Mouse (Mus musculus) urinary bladder, postnatal 10 days (tissue): ENCODE measurements around the gene Plcd1.

ENCODE experiments used
- DNase-seq: peaks from one replicate; pipeline ENCODE4 v3.0.0; 2022; ENCODE audit warnings: low spot score

Plcd1 gene

GRCm38 (mm10) chr9:119093419-119094295 lies at the start of gene Plcd1:
Gene Plcd1, minus strand, starts transcription at chr9:119093502.
- DNase-seq = peak; percentile 53

GRCm38 (mm10) chr9:119142066-119142465 lies 48.8 kb upstream of the Plcd1 start:
- DNase-seq = no peak

- DNase-seq = no peak
Observed at GRCm38 (mm10) chr9:119138836-119139235, 45.5 kb upstream of the Plcd1 start.

GRCm38 (mm10) chr9:119130692-119131091 lies 37.4 kb upstream of the Plcd1 start:
- DNase-seq = no peak

GRCm38 (mm10) chr9:119128436-119129181 lies 35.3 kb upstream of the Plcd1 start:
- DNase-seq = no peak

- DNase-seq = no peak
Observed at GRCm38 (mm10) chr9:119122596-119123369, 29.5 kb upstream of the Plcd1 start.

GRCm38 (mm10) chr9:119120168-119120560 lies 26.9 kb upstream of the Plcd1 start:
- no peak for DNase-seq

GRCm38 (mm10) chr9:119119409-119120167 lies 26.3 kb upstream of the Plcd1 start:
- DNase-seq = no peak

- no peak for DNase-seq
Observed at GRCm38 (mm10) chr9:119114911-119115310, 21.6 kb upstream of the Plcd1 start.

- DNase-seq = no peak
Observed at GRCm38 (mm10) chr9:119110640-119111039, 17.3 kb upstream of the Plcd1 start.

- no peak for DNase-seq
Observed at GRCm38 (mm10) chr9:119109685-119110353, 16.5 kb upstream of the Plcd1 start.

- no peak for DNase-seq
Observed at GRCm38 (mm10) chr9:119107566-119107965, 14.3 kb upstream of the Plcd1 start.

GRCm38 (mm10) chr9:119102783-119103113 lies 9.4 kb upstream of the Plcd1 start:
- no peak for DNase-seq

- DNase-seq = no peak
Observed at GRCm38 (mm10) chr9:119101992-119102782, 8.9 kb upstream of the Plcd1 start, which contains the start of gene Dlec1. Gene Dlec1, plus strand, starts transcription at chr9:119102478.

- no peak for DNase-seq
Observed at GRCm38 (mm10) chr9:119100177-119100898, 7.0 kb upstream of the Plcd1 start.

GRCm38 (mm10) chr9:119094462-119095109 lies 1.3 kb upstream of the Plcd1 start:
- no peak for DNase-seq

- no peak for DNase-seq
Observed at GRCm38 (mm10) chr9:119092473-119093418, 556 bp downstream of the Plcd1 start.
